Mouse (Mus musculus) urinary bladder, adult 2 months (tissue): Measurements from ENCODE around the gene Btbd35f13. TPM values are rescaled to one million over a fixed set of nuclear protein-coding genes. Genes with fewer than 3 reads are reported as not detected.
"Not testable (repeated sequence)": the region's sequence is repeated elsewhere in the genome, so short reads cannot be mapped to it uniquely, and the experiment has no call there.

Experiments
- DNase-seq: peaks from one replicate; pipeline ENCODE4 v3.0.0; 2022; ENCODE audit warnings: low spot score
- polyA plus RNA-seq: library from polyadenylated mRNA; depleted of rRNA; stranded (reverse); fragments of >200 nt; gene quantifications from 2 replicates; pipeline ENCODE4 v1.2.3, GENCODE M21; 2012; rRNA removed

The Btbd35f13 gene
- not detected in 2 replicates for polyA plus RNA-seq

GRCm38 (mm10) chrX:33656872-33657271, at the start of gene Btbd35f13:
Gene Btbd35f13 (plus strand): TSS chrX:33657172.
- DNase-seq, result not testable (repeated sequence)

DNA sequence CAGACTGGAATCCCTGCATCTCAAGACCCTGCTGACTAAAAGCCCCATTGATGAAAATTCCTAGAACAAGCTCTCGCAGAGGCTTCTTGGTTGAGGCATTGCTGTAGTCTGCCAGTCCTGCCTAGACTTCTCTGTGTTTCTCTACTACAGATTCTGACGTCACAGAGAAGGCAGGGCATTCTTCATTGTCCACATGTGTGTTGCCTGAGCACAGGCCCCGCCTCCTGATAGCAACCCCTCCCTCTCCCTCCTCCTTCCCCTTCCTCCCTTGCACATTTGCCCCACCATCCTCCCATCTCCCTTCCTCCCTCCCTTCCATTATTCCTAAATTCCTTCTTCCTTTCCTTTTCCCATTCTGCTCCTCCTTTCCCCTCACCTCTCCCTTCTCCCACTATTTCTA, 45.3 kb downstream of the Btbd35f13 start, which contains the start of gene Btbd35f14:
Gene Btbd35f14 (minus strand): TSS at position 101 of the 400 bp plus-strand sequence.
- not testable (repeated sequence) for DNase-seq

Other genes starting within 250 kb of the Btbd35f13 start
- not detected in 2 replicates for gene Btbd35f15, start 79.9 kb upstream of the Btbd35f13 start, polyA plus RNA-seq
- gene Btbd35f14, start 45.2 kb downstream of the Btbd35f13 start, polyA plus RNA-seq, result not detected in 2 replicates